Mouse (Mus musculus): ENCODE measurements around the gene Cnn2.
A peak's percentile ranks its signal among the peaks of the same experiment; 100 is the strongest.

Gene Cnn2

DNA sequence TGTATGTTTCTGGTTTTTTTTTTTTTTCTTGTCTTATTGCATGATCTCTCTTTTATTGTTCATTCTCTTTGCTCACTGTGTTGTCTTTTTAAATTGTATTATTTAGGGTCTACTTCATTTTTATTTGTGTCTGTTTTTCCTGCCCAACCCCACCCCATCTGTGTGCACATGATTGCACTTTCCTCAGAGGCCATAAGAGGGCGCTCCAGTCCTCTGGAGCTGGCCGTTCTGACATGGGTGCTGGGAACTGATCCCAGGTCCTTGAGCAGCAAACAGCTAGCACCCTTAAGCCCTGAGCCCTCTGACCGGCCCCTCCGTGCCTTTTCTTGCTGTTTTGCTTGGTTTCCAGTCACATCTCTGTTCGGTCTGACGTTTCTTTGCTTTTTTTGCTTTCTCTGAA, 3.2 kb downstream of the Cnn2 start:
- DNase-seq: no peak

DNA sequence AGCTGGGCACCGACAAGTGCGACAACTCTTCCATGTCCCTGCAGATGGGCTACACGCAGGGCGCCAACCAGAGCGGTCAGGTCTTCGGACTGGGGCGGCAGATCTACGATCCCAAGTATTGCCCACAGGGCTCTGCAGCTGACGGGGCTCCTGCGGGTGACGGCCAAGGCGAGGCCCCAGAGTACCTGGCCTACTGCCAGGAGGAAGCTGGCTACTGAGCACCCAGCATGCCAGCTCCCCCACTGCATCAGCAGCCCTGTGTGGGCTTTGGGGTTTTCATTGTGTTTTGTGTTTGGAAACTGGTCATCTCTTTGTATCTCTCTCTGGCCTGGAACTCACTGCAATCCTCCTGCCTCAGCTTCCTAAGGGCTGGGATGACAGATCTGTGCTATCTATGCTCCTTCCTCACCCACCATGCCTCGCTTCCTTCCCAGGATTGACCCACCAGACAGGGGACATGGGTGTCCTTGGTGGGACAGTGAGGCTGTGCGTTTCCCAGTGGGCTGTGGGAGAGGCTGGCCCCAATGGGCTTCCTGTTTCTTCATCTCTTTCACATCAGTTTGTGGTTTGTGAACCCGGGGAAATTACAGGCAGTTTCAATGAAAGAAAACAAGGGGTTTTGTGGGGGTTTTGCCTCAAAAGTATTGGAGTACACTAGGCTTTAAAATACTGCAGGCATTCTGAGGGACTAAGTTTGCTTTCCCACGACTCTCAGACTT, 6.2 kb downstream of the Cnn2 start:
- no peak for DNase-seq

DNA sequence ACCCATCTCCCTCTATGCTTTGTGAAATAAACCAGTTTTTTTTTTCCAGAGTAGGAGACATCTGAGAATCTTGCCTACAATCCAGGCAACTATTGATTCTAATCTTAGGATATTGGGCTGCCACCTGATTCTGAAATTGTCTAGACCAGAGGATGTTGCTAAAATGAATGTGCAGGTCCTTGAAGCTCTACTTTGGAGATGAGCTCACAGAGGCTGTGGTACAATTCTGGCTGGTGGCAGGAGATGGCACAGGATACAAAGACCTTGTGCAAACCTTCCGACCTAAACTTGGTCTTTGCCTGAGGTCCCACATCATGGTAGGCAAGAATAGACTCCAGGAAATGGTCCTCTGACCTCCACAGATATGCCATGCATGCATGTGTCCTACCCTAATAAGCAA, 7.3 kb downstream of the Cnn2 start:
- DNase-seq: no peak

DNA sequence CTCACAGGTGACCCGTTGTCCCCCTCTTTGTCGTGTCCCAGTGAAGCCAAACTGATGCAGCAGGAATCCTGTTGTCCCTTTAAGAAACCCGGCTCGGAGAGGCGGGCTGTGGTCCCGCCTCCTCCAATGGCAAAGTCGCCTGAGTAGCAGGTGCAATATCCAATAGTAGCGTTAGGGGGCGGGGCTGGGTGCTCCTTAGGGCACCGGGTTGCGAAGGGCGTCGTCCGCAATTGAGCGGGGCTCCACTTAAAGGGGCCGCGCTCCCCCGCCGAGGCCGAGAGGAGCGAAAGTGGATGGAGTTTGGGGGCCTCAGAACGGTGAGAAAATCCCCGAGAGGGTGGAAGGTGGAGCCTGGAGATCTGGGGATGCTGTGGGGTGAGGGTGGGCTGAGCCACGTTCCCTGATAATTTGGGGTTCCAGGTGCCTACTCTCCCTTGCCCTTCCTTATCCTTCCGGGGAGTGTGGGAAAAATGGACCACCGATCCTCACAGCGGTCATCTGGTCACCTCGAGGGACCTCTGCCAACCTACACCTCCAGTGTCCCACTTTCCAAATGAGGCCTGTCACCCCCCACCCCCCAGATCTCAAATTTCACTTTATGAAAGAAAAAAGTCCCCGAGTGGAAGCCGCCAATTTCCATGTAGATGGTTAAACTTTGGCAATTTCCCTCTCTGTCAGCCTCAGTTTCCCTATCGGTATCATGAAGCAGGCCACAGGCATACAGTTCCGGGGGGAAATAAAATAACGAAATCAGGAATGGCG, 8.1 kb downstream of the Cnn2 start, which contains the start of gene Abca7:
TSS of gene Abca7 (plus strand) at position 223 of the 762 bp plus-strand sequence.
- DNase-seq: peak; percentile 97 to 99

DNA sequence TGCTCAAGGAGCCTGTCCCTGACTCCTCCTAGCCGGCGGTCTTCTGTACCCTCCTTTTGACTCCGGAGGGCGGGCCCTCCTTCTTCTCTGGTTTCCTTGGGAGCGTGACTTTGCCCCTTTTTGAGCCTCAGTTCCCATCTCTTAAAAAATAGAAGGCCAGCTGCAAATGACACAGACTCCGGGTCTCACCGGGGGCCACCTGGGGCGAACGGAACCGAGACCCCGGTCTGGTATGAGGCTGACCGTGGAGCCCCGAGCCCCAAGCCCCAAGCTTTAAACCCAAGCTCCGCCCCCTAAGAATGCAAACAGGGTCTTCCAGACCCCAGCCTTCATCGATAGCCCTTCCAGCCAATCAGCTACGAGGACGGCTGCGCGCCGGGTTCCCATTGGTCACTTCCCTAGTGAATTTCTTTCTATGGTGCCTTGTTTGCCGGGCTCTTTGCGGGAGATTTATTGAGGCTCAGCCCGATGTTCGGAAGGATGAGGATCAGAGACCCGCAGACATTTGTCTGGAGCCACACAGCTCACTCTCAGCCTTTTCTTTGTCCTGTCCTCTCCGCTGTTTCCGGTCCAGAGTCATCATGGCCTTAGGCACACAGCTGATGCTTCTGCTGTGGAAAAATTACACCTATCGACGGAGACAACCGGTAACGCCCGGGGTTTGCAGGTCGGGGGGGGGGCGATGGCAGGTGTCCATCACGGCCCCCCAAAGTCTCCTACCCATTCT, 8.8 kb downstream of the Cnn2 start:
- peak; percentile 74 to 80 for DNase-seq

DNA sequence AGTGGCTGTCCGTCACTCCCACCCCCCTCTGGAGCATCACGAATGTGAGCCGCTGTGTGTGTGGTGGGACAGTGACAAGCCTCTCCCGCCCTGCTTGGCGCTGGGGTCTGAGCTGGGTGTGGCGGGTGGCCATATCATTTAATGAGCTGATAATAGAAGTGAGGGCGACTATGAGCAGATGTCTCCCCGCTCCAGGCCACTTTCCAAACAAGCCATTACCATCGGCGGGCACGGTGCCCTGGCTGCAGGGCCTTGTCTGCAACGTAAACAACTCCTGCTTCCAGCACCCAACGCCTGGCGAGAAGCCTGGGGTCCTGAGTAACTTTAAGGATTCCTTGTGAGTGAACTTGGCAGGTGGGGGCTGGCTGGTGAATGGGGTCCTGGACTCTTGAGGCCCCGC, 9.4 kb downstream of the Cnn2 start:
- DNase-seq: no peak

DNA sequence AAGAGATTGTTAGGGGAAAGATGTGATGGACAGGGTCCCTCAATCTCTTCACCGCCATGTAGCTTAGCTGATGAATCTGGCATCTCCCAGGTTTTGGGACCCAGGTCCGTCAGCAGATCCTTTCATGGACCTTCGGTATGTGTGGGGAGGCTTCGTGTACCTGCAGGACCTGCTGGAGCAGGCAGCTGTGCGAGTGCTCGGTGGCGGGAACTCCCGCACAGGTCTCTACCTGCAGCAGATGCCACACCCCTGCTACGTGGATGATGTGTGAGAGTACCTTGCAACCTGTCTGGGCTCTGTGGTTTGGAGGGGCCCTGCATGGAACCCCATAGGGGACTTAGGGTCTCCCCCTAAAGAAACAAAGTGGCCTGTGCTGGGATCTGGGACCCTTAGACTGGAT, 13.6 kb downstream of the Cnn2 start:
- DNase-seq: no peak

DNA sequence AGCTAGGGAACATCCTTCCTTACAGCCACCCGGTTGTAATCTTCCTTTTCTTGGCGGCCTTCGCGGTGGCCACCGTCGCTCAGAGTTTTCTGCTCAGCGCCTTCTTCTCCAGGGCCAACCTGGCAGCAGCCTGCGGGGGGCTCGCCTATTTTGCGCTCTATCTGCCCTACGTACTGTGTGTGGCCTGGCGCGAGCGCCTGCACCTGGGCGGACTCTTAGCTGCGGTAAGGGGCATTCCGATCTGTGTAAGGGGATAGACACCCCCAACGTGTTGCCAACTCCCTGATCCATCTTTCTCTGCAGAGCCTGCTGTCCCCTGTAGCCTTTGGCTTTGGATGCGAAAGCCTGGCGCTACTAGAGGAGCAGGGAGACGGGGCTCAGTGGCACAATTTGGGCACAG, 14.4 kb downstream of the Cnn2 start:
- no peak for DNase-seq

DNA sequence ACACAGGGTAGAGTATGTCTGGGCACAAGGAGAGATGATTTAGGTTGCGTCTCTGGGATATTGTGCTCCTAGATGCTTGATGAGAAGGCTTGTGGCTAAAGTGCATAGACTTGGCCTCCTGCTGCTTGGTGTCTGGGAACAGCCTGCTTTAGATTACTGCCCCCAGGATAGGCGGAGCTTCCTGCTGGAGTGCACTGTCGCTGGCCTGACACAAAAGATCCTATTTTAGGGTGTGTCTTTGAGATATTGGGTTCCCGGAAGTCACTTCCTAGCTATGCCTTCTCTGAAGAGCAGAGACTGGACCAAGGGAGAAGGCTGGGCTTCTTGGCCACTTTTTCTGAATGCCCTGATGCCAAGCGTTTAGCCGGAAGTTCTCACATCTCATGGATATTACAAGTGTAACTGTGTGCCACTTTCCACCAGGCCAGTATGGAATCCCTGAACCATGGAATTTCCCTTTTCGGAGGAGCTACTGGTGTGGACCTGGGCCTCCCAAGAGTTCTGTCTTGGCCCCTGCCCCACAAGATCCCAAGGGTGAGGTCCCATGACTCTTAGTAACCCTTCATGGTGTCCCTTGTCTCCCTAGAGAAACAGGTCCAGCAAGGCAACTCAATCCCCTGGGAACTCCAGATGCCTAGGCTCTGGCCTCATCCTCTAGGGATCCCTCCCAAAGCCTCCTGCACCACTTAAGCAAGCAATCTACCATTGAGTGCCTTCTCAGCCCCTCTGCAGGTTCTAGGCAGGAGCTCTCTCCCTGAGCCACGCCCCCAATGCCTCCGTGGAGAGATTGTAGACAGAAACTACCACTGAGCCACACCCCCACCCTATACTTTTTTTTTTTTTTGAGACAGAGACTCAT, 15.2 kb downstream of the Cnn2 start:
- no peak for DNase-seq

DNA sequence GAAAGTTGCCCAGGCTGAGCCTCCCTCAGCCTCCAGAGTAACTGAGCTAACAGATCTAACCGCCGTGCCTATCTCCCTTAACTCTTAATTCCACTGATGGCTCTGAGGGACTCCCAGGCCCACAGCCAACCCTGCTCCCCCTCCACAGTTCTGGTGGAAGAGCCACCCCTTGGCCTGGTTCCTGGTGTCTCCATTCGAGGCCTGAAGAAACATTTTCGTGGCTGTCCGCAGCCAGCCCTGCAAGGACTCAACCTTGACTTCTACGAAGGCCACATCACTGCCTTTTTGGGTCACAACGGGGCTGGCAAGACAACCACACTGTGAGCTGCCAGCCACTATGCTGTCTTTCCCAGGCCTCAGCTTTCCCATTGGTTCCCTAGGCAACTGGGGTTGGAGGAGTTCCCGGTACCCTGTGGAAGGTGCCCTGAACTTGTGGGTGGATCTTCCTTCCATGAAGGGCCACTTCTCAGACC, 15.9 kb downstream of the Cnn2 start:
- DNase-seq: no peak

DNA sequence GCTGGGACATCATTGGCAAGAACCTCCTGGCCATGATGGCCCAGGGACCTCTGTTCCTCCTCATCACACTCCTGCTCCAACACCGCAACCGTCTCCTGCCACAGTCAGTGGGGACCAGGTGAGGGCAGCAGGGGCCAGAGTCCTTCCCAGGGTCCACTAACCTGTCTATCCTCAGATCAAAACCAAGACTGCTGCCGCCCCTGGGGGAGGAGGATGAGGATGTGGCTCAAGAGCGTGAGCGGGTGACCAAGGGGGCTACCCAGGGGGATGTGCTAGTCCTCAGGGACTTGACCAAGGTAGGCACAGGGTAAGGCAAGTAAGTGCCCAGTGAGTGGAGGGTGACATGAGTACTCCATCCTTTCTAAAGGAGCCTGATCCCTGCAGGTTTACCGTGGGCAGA, 23.4 kb downstream of the Cnn2 start:
- DNase-seq: no peak

DNA sequence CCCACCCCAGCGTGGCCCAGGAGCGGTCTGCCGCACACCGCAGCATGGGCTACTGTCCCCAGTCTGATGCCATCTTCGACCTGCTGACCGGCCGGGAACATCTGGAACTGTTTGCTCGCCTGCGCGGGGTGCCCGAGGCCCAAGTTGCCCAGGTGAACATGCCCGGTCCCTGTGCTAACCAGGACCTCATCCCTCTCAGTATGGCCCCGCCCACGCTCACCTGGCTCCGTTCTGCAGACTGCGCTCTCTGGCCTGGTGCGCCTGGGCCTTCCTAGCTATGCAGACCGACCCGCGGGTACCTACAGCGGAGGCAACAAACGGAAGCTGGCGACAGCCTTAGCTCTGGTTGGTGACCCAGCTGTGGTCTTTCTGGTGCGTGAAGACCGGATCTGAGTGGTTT, 25.2 kb downstream of the Cnn2 start:
- no peak for DNase-seq

DNA sequence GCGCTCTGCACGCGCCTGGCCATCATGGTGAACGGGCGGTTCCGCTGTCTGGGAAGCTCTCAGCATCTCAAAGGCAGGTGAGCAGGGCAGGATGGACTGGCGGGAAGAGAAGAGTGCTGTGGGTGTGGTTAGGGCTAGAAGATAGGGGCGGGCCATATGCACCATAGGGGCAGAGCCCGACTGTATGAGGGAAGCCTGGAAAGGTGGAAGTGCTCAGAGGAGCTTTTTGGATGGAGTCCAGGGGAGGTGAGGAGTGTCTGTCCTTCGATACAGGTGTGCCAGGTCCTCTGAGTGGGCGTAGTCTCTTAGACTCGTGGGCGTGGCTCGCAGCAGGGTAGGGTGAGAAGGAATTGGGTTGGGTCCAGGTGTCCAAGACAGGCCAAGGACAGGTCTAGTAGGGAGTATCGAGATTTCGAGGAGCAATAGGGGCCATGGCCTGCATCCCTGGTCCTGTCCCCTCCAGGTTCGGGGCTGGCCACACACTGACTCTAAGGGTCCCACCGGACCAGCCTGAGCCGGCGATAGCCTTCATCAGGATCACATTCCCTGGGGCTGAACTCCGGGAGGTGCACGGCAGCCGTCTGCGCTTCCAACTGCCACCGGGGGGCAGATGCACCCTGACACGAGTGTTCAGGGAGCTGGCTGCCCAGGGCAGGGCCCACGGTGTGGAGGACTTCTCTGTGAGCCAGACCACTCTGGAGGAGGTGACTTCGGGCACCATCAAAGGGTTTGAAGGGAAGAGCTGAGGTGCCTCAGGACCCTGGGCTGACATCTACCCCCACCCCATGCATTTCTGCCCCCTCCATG, 26.3 kb downstream of the Cnn2 start:
- peak; percentile 62 to 72 for DNase-seq

DNA sequence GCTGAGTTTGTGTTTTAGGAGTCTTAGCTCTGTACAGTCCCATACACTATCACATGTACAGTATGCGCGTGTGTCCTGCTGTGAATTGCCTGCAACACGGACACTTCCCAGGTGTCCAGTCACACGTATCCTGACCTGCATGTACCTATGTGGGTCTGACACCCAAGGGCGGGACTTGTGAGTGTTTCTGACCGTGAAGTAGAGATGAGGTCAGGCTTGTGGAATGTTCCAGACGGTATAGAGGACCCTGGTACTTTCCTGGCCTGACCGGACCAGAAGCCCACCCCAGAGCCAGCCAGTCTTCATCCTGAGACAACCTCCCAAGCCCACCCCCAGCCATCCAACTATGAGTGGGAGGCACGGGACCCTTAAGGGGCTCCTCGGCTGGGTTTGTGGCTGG, 27.2 kb downstream of the Cnn2 start:
- peak in 1 of 2 experiments; percentile 43 for DNase-seq

DNA sequence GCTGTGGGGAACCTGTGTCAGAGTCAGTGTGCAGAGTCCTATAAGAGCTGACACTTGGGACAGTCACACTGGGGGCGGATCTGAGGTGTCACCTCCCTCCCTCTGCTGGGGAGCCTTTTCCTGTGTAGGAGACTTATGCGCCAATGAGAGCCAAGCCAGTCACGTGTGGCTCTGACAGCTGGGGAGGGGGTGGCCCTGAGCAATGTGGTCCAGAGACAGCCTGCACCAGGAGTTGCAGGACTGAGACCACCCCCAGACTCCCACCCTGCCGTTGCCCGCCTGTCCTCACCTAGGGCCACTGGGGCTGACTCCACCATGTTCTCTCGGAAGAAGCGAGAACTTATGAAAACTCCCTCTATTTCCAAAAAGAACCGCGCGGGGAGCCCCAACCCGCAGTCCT, 28.1 kb downstream of the Cnn2 start, which contains the start of gene Arhgap45:
TSS of gene Arhgap45 (plus strand) at position 143 of the 400 bp plus-strand sequence.
- peak; percentile 84 to 93 for DNase-seq

DNA sequence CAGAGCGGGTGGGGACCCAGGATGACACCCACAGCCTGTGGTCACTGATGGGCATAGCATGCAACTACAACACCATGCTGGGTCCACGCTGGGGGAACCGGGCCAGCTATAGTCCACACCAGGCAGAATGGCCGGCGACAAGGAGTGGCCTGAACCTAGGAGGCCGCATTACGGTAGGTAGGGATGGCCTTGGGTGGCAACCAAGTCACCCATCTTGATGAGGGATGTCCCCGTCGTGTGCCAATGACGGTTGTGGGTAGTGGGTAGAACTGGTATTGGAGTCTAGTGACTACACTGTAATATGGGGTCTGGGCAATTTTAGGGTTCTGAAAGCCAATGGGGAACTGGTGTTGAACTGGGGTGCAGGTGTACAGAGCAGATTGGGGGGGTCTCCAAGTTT, 28.5 kb downstream of the Cnn2 start:
- DNase-seq: no peak

DNA sequence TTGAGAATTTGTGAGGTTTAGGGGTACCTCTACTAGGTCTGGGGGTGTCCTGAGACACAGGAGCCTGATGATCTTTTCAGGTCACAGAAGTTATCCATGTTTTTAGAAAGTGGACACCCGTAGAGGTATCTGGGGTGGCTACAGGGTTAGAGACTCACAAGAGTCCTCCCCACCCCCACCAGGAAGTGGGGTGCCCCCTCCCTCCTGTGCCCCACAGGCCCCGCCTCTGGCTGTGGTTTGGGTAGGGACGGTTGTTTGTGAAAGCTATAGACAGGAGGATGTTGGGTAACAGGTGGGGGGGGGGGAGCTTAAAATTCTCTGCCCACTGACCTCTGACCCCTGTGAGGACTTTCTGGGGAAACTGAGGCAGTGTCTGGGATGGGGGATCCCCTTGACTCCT, 29.0 kb downstream of the Cnn2 start:
- peak; percentile 96 to 98 for DNase-seq

DNA sequence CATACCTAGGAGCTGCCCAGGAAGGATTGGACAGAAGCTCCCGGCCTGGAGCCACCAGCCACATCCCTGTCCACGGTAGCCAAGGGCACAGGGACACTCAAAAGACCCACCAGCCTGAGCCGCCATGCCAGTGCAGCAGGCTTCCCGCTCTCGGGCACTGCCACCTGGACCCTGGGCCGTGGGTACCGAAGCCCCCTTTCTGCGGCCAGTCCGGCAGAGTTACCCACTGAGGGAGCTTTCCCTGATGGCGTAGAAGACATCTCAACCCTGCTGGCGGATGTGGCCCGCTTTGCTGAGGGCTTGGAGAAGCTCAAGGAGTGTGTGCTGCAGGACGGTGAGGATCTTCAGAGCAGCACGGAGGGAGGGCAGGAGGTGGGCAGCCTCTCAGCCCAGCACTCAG, 29.4 kb downstream of the Cnn2 start:
- DNase-seq: peak; percentile 71 to 76

DNA sequence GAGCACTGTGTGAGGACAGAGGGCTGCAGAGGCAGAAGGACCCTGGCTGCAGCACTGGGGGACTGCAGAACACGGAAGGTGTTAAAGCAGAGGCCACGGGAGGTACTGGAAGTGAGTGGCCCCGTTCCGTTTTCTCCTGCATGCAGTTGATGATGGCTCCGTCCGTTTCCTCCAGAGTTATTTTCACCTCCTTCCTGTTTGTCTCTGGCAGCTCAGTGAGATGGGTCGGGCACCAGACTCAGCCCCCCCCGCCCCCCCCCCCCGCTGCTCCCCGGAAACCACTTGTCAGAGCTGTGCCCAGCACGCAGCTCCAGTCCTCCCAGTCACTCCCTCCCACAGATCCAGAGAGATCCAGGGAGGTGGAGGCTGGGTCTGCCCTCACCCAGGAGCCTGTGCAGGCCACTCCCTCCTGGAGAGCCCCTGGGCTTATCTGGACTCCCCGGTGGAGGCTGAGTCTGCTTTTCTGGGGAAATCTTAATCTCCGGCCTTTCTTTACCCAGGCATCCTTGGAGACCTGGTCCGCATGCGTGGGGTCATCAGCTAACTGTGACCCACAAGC, 30.4 kb downstream of the Cnn2 start:
- peak; percentile 72 for DNase-seq

DNA sequence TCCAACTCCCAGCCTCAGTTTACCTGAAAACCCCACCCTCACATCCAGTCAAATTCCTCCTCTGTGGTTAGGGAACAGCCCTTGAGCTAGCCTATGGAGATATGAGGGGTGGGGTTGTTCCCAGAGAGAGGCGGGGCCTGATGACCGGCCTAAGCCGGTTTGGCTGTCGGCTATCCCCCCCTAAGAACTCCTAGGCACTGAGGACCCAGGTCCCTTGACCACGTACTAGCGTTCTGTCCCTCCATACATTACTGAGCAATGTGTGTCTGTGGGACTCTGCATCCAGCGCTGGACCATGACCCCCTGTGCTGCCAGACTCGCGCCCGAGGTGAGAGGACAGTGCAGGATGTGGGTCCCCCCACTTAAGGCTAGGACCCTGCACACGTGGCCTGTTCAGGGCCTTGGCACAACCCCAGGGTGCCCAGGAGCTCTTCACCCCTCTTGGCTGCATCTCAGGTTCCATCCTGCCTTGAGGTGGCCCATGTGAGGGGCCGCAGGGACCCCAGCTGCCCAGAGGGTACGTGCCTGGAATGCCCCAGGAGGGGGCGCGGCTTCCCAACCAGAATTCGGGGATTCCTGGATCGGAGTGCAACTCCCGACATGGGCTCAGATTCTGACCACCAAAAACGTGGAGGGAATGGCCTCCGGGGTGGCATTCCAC, 31.2 kb downstream of the Cnn2 start:
- peak in 1 of 2 experiments; percentile 54 for DNase-seq

DNA sequence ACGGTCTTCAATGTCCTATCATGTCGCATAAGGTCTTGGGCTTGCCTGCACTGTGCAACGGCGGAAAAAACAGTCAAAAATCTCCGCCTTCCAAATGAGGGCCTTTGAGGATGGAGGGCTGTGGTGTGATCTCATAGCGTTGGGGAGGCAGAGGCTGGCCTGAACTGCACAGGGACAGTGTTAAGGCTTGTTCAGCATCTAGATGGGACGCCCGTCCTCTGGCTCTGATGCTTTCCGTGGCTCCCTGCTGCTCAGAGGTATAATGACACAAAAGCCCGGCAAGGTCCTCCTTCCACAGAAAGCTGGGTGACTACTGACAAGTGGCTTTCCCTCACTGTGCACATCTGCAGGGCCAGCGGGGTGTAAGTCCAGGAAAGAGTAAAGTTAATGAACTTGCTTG, 31.8 kb downstream of the Cnn2 start:
- no peak for DNase-seq

All from thymus, postnatal 36 days (tissue).